Mouse (Mus musculus) embryo, embryonic 10.5 days (tissue): ENCODE data around the gene Cda.

Experiments
- DNase-seq: peaks from one replicate; pipeline ENCODE4 v3.0.0-alpha.2; 2015; ENCODE audit warnings: low spot score

The Cda gene

DNA sequence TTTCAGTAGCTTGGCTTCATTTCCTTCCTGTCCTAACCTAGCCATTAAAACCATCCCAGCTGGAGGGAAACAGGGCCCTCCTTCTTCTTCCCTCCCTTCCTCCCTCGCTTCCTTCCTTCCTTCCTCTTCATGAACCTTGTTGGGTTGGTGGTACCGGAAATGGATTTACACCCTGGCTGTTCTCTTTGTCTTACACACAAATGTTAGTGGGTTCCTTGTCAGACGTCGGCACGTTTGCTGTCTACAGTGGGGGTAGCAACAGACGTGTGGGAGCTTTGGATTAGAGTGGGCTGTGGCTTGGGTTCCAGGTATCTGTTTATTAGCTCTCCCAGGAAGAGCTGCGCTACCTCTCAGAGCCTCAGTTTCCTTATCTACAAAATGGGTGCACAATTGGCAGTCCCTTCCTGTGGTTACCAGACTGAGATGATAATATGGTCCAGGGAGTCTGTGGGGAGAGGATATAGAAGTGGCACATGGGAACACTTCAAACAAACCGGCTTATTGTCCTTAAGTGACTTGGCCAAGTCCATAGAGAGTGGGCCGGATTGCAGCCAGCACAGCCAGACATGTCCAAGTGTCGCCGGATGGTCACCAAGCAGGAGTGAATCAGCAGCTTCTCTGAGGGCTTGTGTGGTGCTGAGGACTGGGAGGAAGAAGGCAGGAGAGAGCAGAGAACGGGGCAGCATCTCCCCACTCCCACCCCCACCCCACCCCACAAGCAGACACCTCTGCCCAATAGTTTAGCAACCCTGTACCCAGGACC lies 887 bp upstream of the Cda start:
- DNase-seq: no peak

DNA sequence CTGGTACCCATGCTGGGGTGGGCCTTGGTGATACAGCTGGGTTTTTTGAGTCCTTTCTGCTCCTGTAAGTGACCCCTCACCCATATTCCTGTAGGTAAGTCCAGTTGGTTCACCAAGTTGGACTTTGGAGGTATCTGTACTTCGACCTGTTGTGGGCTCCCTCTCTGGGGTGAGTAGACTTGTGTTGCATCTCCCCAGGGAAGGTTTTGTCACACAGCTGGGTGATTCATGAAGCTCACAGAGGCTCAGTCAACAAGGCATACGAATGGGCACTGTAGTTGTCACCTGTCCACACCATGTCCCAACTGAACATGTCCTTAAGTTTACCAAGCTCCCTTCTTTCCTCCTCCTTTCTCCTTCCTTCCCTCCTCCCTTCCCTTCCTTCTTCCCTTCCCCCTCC lies 1.2 kb downstream of the Cda start:
- DNase-seq: no peak

- no peak for DNase-seq
Observed at GRCm38 (mm10) chr4:138363511-138363910, 4.3 kb downstream of the Cda start.

GRCm38 (mm10) chr4:138362883-138363282 lies 4.9 kb downstream of the Cda start:
- no peak for DNase-seq

GRCm38 (mm10) chr4:138361370-138361821 lies 6.4 kb downstream of the Cda start:
- peak; percentile 15 for DNase-seq

DNA sequence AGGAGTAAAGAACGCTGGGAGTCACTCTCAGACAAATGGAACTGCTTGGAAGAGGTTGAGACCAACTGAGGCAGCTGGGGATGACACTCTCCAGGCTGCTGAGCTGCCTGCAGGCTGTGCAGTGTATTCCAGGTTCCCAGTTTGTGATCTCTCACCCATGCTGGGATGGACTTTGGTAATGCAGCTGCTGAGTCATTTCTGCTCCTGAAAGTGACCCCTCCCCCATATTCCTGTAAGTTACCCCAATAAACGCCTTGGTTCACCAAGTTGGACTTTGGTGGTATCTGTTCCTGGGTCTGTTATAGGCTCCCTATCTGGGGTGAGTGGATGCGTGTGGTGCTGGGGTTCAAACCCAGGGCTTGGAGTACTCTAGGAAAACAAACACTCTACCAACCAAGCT lies 9.6 kb downstream of the Cda start:
- no peak for DNase-seq

DNA sequence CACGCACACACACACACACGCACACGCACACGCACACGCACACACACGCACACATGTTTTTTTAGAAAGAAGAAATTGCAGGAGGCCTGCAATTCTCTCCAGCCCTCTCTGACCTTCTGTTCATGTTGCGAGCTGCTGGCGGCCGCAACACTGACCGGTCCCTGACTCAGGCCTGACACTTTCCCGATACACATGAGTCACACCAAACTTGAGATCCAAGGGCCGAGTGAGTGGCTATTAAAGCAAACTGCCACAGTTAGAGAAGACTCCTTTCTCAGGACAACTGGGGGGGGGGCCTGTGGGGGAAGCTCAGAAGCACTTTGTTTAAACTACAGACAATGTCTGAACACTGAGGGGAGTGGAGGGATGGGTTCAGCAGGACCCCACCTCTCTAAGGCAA lies 11.2 kb downstream of the Cda start:
- no peak for DNase-seq

- DNase-seq: no peak
Observed at GRCm38 (mm10) chr4:138356141-138356540, 11.7 kb downstream of the Cda start.

- DNase-seq: no peak
Observed at GRCm38 (mm10) chr4:138355496-138355895, 12.3 kb downstream of the Cda start.

- DNase-seq: no peak
Observed at GRCm38 (mm10) chr4:138353438-138354171, 14.2 kb downstream of the Cda start.

DNA sequence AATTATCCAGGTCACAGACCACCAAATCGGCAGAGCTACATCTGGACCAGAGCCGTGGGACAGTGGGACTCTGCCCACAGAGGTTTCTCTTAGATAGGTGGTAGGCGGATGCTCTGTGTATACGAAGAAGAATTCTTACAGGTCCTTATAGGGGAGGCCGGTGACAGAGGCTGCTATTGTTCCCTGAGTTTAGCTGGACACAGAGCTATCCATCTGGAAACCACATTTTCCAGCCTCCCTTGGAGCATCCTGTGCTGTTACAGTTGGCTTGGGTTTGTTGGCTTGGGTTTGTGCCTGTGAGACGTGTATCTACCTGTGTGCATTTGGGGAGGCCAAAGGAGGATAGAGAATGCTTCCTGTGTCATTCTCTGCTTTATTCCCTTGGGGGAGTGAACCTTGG lies 15.1 kb downstream of the Cda start:
- no peak for DNase-seq

DNA sequence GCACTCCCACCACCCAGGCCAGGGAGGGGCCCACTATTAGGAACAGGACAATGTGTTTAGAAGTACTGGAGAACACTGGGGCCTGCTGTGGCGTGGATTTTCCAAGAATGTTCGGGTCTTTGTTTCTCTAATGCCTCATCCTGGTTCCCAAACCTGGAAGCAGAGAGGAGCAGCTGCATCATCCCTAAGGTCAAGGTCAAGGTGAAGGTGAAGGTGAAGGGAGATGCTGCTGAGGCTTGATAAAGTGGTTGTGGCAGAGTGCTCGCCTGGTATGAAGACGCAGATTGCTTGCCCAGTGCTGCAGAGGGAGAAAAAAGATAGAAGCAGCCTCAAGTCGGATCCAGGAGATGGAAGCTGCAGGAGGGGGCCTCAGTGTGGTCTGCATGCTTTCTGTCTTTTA lies 16.0 kb downstream of the Cda start:
- DNase-seq: no peak

DNA sequence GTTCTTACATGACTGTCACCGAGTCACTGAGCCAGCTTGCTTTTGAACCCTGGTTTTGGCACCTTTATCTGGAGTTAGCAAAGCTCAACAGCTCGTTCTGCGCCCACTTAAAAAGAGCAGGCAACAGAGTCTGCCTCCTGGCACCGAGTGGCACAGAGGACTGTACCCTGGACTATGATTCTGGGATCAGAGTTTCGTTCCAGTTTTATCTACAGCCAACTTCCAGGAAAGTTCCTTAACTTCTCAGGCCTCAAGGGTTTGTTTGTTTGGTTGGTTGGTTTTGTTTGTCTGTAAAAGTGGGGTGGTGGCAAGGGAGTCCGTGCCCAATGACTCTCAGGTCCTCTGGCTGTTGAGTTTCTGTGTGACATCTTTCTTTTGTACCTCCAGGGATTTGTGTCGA lies 19.1 kb downstream of the Cda start:
- DNase-seq: no peak

GRCm38 (mm10) chr4:138347280-138347679 lies 20.5 kb downstream of the Cda start:
- DNase-seq: no peak

DNA sequence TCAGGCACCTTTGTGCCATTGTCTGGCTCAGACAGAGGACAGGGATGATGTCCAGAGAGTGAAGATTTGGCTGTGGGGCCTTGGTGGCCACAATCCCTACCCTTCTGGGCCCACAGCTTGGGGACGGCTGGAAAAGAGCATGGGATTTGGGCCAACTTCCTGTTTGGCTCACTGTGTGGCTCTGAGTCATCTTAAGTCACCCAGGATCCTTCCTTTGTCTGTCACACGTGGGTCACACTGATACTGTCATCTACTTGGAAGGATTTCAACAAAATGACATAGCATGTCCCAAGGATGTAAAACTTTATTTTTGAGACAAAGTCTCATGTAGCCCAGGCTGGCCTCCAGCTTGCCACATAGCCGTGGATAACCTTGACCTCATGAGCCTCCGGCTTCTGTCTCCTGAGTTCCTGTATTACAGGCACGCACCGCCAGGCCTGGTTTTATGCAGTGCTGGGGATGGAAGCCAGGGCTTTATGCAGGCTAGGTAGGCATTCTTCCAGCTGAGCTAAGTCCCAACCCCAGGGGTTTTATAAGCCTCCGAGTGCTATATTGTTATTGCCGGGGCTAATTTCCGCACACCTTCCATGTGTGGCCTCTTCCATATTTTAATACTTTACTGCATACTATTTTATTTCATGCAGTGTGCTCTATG lies 22.8 kb downstream of the Cda start:
- no peak for DNase-seq

- no peak for DNase-seq
Observed at GRCm38 (mm10) chr4:138343341-138343837, 24.4 kb downstream of the Cda start.

DNA sequence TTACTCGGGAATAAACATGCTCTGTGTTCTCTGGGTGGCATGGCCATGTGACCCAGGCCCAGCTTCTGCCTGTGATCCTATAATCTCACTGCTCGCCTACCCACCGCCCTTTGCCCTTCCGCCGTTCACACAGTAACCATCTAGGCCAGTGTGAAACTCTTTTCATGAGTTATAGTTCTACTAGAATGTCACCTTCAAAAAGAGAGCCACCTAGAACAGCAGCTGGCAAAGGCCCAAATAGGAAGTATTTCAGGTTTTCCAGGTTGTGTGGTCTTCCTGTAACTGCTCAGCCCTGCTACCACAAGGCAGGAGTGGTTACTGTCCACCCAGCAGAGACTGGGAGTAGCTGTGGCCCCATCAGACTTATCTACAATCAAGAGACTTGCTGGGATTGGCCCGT lies 25.0 kb downstream of the Cda start:
- no peak for DNase-seq

DNA sequence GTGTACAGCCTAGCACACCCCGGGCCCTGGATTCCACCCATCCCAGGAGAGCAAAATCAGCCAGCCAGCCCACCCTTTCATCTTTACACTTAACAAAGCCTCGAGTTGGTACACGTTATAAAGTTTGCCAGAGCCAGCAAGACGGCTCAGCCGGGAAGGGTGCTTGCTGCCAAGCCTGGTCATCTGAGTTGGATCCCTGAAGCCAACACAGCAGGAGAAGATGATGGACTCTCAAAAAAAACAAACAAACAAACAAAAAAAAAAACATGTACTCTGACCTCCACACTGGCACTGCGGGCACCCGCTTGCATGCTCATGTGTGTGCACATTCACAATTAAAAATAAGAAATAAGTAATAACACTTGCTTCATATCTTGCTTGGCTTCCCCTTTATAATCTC lies 25.7 kb downstream of the Cda start:
- DNase-seq: no peak

GRCm38 (mm10) chr4:138341393-138341792 lies 26.4 kb downstream of the Cda start:
- no peak for DNase-seq

DNA sequence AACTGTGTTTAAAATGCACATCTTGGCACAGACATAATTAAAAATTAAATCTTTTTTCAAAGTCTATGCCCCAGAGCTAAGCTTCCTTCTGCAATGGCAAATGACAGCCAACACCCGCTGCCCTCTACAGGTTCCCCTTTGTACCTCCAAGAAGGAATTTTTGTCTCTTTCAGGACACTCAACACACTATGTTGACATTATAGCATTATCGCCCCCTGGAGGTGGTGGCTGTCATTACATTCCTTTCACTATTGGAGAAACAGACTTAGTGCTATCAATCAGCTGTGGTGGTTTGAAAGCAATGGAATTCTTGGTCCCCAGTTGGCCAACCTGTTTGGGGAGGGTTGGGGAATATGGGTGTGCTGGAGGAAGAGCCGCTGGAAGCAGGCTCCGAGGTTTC lies 27.8 kb downstream of the Cda start:
- peak; percentile 67 for DNase-seq

DNA sequence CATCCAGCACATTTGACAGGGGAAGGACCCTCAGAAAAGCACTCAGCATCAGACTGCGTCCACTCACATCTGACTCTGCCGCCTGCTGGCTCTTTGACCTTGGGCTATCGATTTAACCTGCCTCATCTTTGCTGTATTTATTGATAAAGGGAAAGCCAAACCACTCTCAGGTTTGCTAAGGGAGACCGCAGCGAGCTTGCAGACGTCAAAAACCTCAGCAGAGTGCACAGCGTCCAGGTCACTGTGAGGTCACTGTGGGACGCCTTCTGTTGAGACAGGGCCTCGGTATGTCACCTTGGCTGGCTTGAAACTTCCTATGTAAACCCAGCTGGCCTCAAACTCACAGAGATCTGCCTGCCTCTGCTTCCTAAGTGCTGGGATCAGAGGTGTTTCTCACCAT lies 30.5 kb downstream of the Cda start:
- no peak for DNase-seq

DNA sequence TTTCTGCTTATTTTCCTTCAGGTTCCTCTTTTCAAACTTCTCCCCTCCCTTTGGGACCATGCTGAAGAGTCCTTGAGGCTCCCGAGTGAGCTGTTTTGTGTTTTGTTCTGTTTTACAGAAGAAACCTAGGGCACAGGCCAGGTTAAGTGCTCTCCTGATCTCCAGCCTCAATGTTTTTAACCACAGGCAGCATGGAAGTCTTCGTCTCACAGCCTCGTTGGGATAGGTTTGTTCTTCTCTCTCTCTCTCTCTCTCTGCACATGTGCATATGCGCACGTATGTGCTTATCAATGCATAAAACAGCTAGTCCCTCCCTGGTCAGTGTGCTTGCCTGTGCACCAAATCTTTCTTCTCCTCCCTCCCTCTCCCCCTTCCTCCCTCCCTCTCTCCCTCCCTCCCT lies 30.9 kb downstream of the Cda start:
- DNase-seq: no peak

- DNase-seq: no peak
Observed at GRCm38 (mm10) chr4:138335648-138336047, 32.1 kb downstream of the Cda start.
